Mouse (Mus musculus) limb, embryonic 10.5 days (tissue): ENCODE data around the gene Kcnh7. TPM values are rescaled to one million over a fixed set of nuclear protein-coding genes. Genes with fewer than 3 reads are reported as not detected.

Source experiments
- DNase-seq: peaks from one replicate; pipeline ENCODE4 v3.0.0-alpha.2; 2017; ENCODE audit warnings: low spot score
- H3K27ac ChIP-seq: fragments of 300-500 bp; sonication (generic); 2 replicates; pipeline ENCODE4 v1.5.1; 2016; ENCODE audit warnings: mild to moderate bottlenecking
- H3K27me3 ChIP-seq: fragments of 300-500 bp; sonication (generic); 2 replicates; pipeline ENCODE4 v1.6.1; 2016; ENCODE audit warnings: low read depth, mild to moderate bottlenecking; ENCODE audit not compliant: poor library complexity, severe bottlenecking
- H3K36me3 ChIP-seq: fragments of 300-500 bp; sonication (generic); 2 replicates; pipeline ENCODE4 v1.6.1; 2016; ENCODE audit warnings: mild to moderate bottlenecking, moderate library complexity
- H3K4me1 ChIP-seq: fragments of 300-500 bp; sonication (generic); 2 replicates; pipeline ENCODE4 v1.6.1; 2016
- H3K4me3 ChIP-seq: fragments of 300-500 bp; sonication (generic); 2 replicates; pipeline ENCODE4 v1.5.1; 2016; ENCODE audit warnings: mild to moderate bottlenecking, moderate library complexity
- H3K9me3 ChIP-seq: fragments of 300-500 bp; sonication (generic); replicated peaks from 2 replicates; pipeline ENCODE4 v1.6.1; 2016; ENCODE audit warnings: mild to moderate bottlenecking
- WGBS: fragments of 180-500 bp; shearing (Covaris S2); methylation state at CpG from one replicate; pipeline ENCODE4 v1.1.7; 2016; 5-methylcytosine and 5-hydroxymethylcytosine counted together
- polyA plus RNA-seq: library from polyadenylated mRNA; unstranded; fragments of >200 nt; fragmentation: Nextera tagmentation; extraction: Ambion mirVana; gene quantifications from 2 replicates; pipeline ENCODE4 v1.2.1, GENCODE M21; 2016

Gene Kcnh7
- polyA plus RNA-seq, 1 experiment from 2014 or later = 0.29 TPM

GRCm38 (mm10) chr2:63058386-63058785, 125.7 kb downstream of the Kcnh7 start:
- no peaks in the 10 kb centered on the region for H3K4me1 ChIP-seq
- H3K27me3 ChIP-seq = no peaks in the 10 kb centered on the region
- no peak overlapping the region for H3K27ac ChIP-seq
- H3K9me3 ChIP-seq = no peaks in the 10 kb centered on the region
- DNase-seq = no peak
- 85% methylated on average over 2 of the region's 2 CpGs for WGBS
- H3K4me3 ChIP-seq = no peak overlapping the region
- H3K36me3 ChIP-seq = no peaks in the 10 kb centered on the region

- H3K36me3 ChIP-seq = no peaks in the 10 kb centered on the region
- WGBS = 96% methylated on average over 3 of the region's 3 CpGs
- H3K4me3 ChIP-seq = no peak overlapping the region
These were observed 134.2 kb downstream of the Kcnh7 start for GRCm38 (mm10) chr2:63049884-63050283.

GRCm38 (mm10) chr2:63039718-63040117, 144.4 kb downstream of the Kcnh7 start:
- Histone ChIP-seq H3K9me3 (no peaks in the 10 kb centered on the region), H3K27ac (no peak overlapping the region), H3K4me1 (no peaks in the 10 kb centered on the region), H3K27me3 (no peaks in the 10 kb centered on the region), H3K4me3 (no peak overlapping the region), H3K36me3 (no peaks in the 10 kb centered on the region)
- 89% methylated on average over 3 of the region's 3 CpGs for whole genome bisulfite sequencing
- DNase-seq = no peak

More at GRCm38 (mm10) chr2:63049884-63050283, 134.2 kb downstream of the Kcnh7 start:
- no peak overlapping the region for H3K27ac ChIP-seq
- H3K4me1 ChIP-seq = no peaks in the 10 kb centered on the region
- no peaks in the 10 kb centered on the region for H3K27me3 ChIP-seq
- no peak for DNase-seq
- no peaks in the 10 kb centered on the region for H3K9me3 ChIP-seq

- Histone ChIP-seq H3K27me3 (no peaks in the 10 kb centered on the region), H3K4me3 (no peak overlapping the region), H3K4me1 (no peaks in the 10 kb centered on the region), H3K9me3 (no peaks in the 10 kb centered on the region), H3K27ac (no peak overlapping the region), H3K36me3 (no peaks in the 10 kb centered on the region)
- no peak for DNase-seq
These were observed 169.2 kb downstream of the Kcnh7 start for GRCm38 (mm10) chr2:63014909-63015308.

GRCm38 (mm10) chr2:63009141-63009540, 174.9 kb downstream of the Kcnh7 start:
- DNase-seq = no peak
- H3K27ac ChIP-seq = no peak overlapping the region
- H3K27me3 ChIP-seq = no peaks in the 10 kb centered on the region
- H3K36me3 ChIP-seq = no peaks in the 10 kb centered on the region
- WGBS = 92% methylated on average over 4 of the region's 4 CpGs
- H3K4me3 ChIP-seq = no peak overlapping the region
- H3K9me3 ChIP-seq = no peaks in the 10 kb centered on the region
- no peaks in the 10 kb centered on the region for H3K4me1 ChIP-seq

GRCm38 (mm10) chr2:63002784-63003183, 181.3 kb downstream of the Kcnh7 start:
- H3K9me3 ChIP-seq = no peaks in the 10 kb centered on the region
- DNase-seq = no peak
- H3K4me3 ChIP-seq = no peak overlapping the region
- WGBS = 92% methylated on average over 1 of the region's 1 CpGs
- no peaks in the 10 kb centered on the region for H3K4me1 ChIP-seq
- no peaks in the 10 kb centered on the region for H3K27me3 ChIP-seq
- H3K27ac ChIP-seq = no peak overlapping the region
- no peaks in the 10 kb centered on the region for H3K36me3 ChIP-seq

GRCm38 (mm10) chr2:62997692-62998091, 186.4 kb downstream of the Kcnh7 start:
- Histone ChIP-seq H3K4me1 (no peaks in the 10 kb centered on the region), H3K27ac (no peak overlapping the region), H3K9me3 (no peaks in the 10 kb centered on the region), H3K27me3 (no peaks in the 10 kb centered on the region), H3K36me3 (no peaks in the 10 kb centered on the region), H3K4me3 (no peak overlapping the region)
- DNase-seq = no peak
- 93% methylated on average over 2 of the region's 2 CpGs for WGBS

- no peaks in the 10 kb centered on the region for H3K36me3 ChIP-seq
- no peaks in the 10 kb centered on the region for H3K4me1 ChIP-seq
- no peak for DNase-seq
- no peak overlapping the region for H3K27ac ChIP-seq
- no peaks in the 10 kb centered on the region for H3K27me3 ChIP-seq
- H3K4me3 ChIP-seq = no peak overlapping the region
- H3K9me3 ChIP-seq = no peaks in the 10 kb centered on the region
These were observed 195.5 kb downstream of the Kcnh7 start for GRCm38 (mm10) chr2:62988616-62989015.

- Histone ChIP-seq H3K36me3 (no peaks in the 10 kb centered on the region), H3K27me3 (no peaks in the 10 kb centered on the region), H3K4me3 (no peak overlapping the region), H3K4me1 (no peaks in the 10 kb centered on the region), H3K9me3 (no peaks in the 10 kb centered on the region), H3K27ac (no peak overlapping the region)
- DNase-seq = no peak
- WGBS = 79% methylated on average over 2 of the region's 2 CpGs
These were observed 200.2 kb downstream of the Kcnh7 start for GRCm38 (mm10) chr2:62983936-62984335.

- H3K9me3 ChIP-seq = no peaks in the 10 kb centered on the region
- 87% methylated on average over 1 of the region's 1 CpGs for WGBS
- H3K36me3 ChIP-seq = no peaks in the 10 kb centered on the region
- H3K4me3 ChIP-seq = no peak overlapping the region
- DNase-seq = no peak
- H3K27ac ChIP-seq = no peak overlapping the region
- no peaks in the 10 kb centered on the region for H3K27me3 ChIP-seq
- H3K4me1 ChIP-seq = no peaks in the 10 kb centered on the region
These were observed 248.7 kb downstream of the Kcnh7 start for GRCm38 (mm10) chr2:62935273-62935874.

GRCm38 (mm10) chr2:62928494-62928893, 255.6 kb downstream of the Kcnh7 start:
- no peaks in the 10 kb centered on the region for H3K36me3 ChIP-seq
- H3K9me3 ChIP-seq = no peaks in the 10 kb centered on the region
- no peak overlapping the region for H3K27ac ChIP-seq
- no peaks in the 10 kb centered on the region for H3K27me3 ChIP-seq
- H3K4me3 ChIP-seq = no peak overlapping the region
- no peak for DNase-seq
- 86% methylated on average over 3 of the region's 3 CpGs for WGBS
- no peaks in the 10 kb centered on the region for H3K4me1 ChIP-seq

- Histone ChIP-seq H3K27ac (no peak overlapping the region), H3K4me1 (no peaks in the 10 kb centered on the region), H3K9me3 (no peaks in the 10 kb centered on the region), H3K4me3 (no peak overlapping the region), H3K27me3 (no peaks in the 10 kb centered on the region), H3K36me3 (no peaks in the 10 kb centered on the region)
- no peak for DNase-seq
- WGBS = 39% methylated on average over 3 of the region's 3 CpGs
These were observed 256.0 kb downstream of the Kcnh7 start for GRCm38 (mm10) chr2:62928065-62928464.

GRCm38 (mm10) chr2:62923803-62924202, 260.3 kb downstream of the Kcnh7 start:
- H3K9me3 ChIP-seq = no peaks in the 10 kb centered on the region
- 82% methylated on average over 4 of the region's 4 CpGs for WGBS
- no peak overlapping the region for H3K27ac ChIP-seq
- no peaks in the 10 kb centered on the region for H3K4me1 ChIP-seq
- DNase-seq = no peak
- no peaks in the 10 kb centered on the region for H3K36me3 ChIP-seq
- no peak overlapping the region for H3K4me3 ChIP-seq
- H3K27me3 ChIP-seq = no peaks in the 10 kb centered on the region

- Histone ChIP-seq H3K9me3 (no peaks in the 10 kb centered on the region), H3K4me1 (no peaks in the 10 kb centered on the region), H3K27ac (no peak overlapping the region), H3K36me3 (no peaks in the 10 kb centered on the region), H3K4me3 (no peak overlapping the region), H3K27me3 (no peaks in the 10 kb centered on the region)
- 89% methylated on average over 3 of the region's 3 CpGs for WGBS
- DNase-seq = no peak
These were observed 276.4 kb downstream of the Kcnh7 start for GRCm38 (mm10) chr2:62907688-62908087.
